Mouse (Mus musculus): ENCODE results near the gene Negr1. TPM values are rescaled to one million over a fixed set of nuclear protein-coding genes. Genes with fewer than 3 reads are reported as not detected.

Negr1 gene
- polyA plus RNA-seq, 1 experiment from 2014 or later = 79.2 TPM

DNA sequence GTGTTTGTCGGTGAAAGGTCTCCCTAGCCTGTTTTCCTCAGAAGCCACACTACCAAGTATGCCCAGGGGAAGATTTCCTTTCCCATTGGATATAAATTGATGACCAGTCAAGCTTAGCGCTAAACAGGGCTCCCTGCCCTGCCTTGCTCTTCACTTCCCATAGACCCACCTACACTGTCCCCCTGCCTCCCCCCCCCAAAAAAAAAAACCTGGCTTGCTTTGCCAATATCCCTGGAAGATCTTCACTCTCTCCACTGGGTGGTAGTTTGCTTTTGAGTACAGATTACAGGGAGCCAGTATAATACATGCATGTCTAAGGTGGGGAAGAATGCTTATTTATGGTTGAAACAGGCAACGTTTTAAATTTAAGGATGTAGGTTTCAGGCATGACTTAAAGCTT lies 1.8 kb downstream of the Negr1 start:
- peak overlapping the region; percentile 99 for H3K27ac ChIP-seq (ENCODE audit: low read length)
- peaks cover 19% of the 10 kb centered on the region for H3K4me1 ChIP-seq (ENCODE audit: control insufficient read depth, insufficient read depth, low read length)
- H3K4me2 ChIP-seq (ENCODE audit: low read length) = peak overlapping the region; percentile 72
- no peaks in the 10 kb centered on the region for H3K9me3 ChIP-seq (replicated peaks; ENCODE audit: control insufficient read depth, low read length, poor library complexity, severe bottlenecking)
- no peaks in the 10 kb centered on the region for H3K36me3 ChIP-seq (ENCODE audit: control insufficient read depth, insufficient read depth, low read length)
- no peaks in the 10 kb centered on the region for H3K27me3 ChIP-seq (ENCODE audit: control insufficient read depth, insufficient read depth, low read depth, low read length)
- peak overlapping the region; percentile 68 for H3K4me3 ChIP-seq (ENCODE audit: low read depth, low read length)
- no peak for ATAC-seq
- 6% methylated on average over 3 of the region's 3 CpGs for WGBS
- H3K9ac ChIP-seq (ENCODE audit: low read depth, low read length) = peak overlapping the region; percentile 93

GRCm38 (mm10) chr3:156573465-156573864 lies 11.9 kb downstream of the Negr1 start:
- H3K9ac ChIP-seq (ENCODE audit: low read depth, low read length) = no peak overlapping the region
- no peaks in the 10 kb centered on the region for H3K27me3 ChIP-seq (ENCODE audit: control insufficient read depth, insufficient read depth, low read depth, low read length)
- peaks cover 3% of the 10 kb centered on the region; the same call in 1 of the 2 replicates for H3K4me1 ChIP-seq (ENCODE audit: control insufficient read depth, insufficient read depth, low read length)
- H3K27ac ChIP-seq (ENCODE audit: low read length) = no peak overlapping the region
- 43% methylated on average over 2 of the region's 2 CpGs for whole genome bisulfite sequencing
- no peak for ATAC-seq
- H3K4me3 ChIP-seq (ENCODE audit: low read depth, low read length) = no peak overlapping the region
- H3K36me3 ChIP-seq (ENCODE audit: control insufficient read depth, insufficient read depth, low read length) = 0 out of 2 replicates have a peak, but pooled peaks cover 3% of the 10 kb centered on the region
- H3K9me3 ChIP-seq (replicated peaks; ENCODE audit: control insufficient read depth, low read length, poor library complexity, severe bottlenecking) = no peaks in the 10 kb centered on the region
- H3K4me2 ChIP-seq (ENCODE audit: low read length) = no peak overlapping the region

DNA sequence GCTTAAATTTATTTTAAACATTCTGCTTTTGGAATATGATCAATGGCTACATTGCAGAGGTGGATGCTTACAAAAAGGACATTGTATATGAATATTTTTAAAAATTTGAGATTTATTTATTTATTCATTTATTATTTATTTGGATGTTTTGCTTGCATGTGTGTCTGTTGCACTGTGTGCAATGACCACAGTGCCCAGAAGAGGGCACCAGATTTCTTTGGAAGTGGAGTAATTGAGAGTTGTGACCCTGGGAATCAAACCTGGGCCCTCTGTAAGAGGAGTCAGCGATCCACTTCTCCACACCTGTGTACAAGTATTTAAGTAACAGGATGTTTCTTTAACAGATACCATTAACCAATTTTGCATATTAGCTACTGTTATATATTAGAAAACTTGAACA lies 14.7 kb downstream of the Negr1 start:
- H3K4me2 ChIP-seq (ENCODE audit: low read length) = no peak overlapping the region
- no peak overlapping the region for H3K27ac ChIP-seq (ENCODE audit: low read length)
- peaks cover 3% of the 10 kb centered on the region; the same call in 1 of the 2 replicates for H3K4me1 ChIP-seq (ENCODE audit: control insufficient read depth, insufficient read depth, low read length)
- no peak for ATAC-seq
- no peaks in the 10 kb centered on the region for H3K27me3 ChIP-seq (ENCODE audit: control insufficient read depth, insufficient read depth, low read depth, low read length)
- no peak overlapping the region for H3K4me3 ChIP-seq (ENCODE audit: low read depth, low read length)
- H3K9ac ChIP-seq (ENCODE audit: low read depth, low read length) = no peak overlapping the region
- no peaks in the 10 kb centered on the region for H3K36me3 ChIP-seq (ENCODE audit: control insufficient read depth, insufficient read depth, low read length)
- WGBS = 83% methylated on average over 1 of the region's 1 CpGs
- no peaks in the 10 kb centered on the region for H3K9me3 ChIP-seq (replicated peaks; ENCODE audit: control insufficient read depth, low read length, poor library complexity, severe bottlenecking)

DNA sequence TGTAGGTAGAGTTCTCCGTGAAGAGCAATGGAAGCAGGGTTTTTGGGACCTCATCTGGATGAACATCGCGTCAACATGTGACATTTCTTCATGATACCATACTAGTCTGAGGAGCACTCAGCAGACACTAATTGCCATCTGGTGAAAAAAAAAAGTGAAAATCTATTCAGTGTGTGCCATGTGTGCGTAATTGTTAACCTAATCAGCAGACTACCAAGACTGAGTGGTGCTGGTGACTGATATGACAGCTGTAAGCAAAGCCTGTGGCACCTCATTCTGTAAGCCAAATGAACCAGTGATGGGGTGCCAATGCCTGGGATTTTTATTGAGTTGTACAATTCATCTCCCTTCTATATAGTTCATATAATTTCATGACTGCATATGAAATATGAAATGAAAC lies 29.0 kb downstream of the Negr1 start:
- no peak overlapping the region for H3K27ac ChIP-seq (ENCODE audit: low read length)
- no peaks in the 10 kb centered on the region for H3K9me3 ChIP-seq (replicated peaks; ENCODE audit: control insufficient read depth, low read length, poor library complexity, severe bottlenecking)

GRCm38 (mm10) chr3:156591125-156591524 lies 29.5 kb downstream of the Negr1 start:
- Histone ChIP-seq H3K27ac (ENCODE audit: low read length) (no peak overlapping the region), H3K27me3 (ENCODE audit: control insufficient read depth, insufficient read depth, low read depth, low read length) (no peaks in the 10 kb centered on the region), H3K9ac (ENCODE audit: low read depth, low read length) (no peak overlapping the region), H3K4me2 (ENCODE audit: low read length) (no peak overlapping the region), H3K4me1 (ENCODE audit: control insufficient read depth, insufficient read depth, low read length) (peaks cover 4% of the 10 kb centered on the region; the same call in 1 of the 2 replicates), H3K36me3 (ENCODE audit: control insufficient read depth, insufficient read depth, low read length) (no peaks in the 10 kb centered on the region), H3K9me3 (replicated peaks; ENCODE audit: control insufficient read depth, low read length, poor library complexity, severe bottlenecking) (no peaks in the 10 kb centered on the region), H3K4me3 (ENCODE audit: low read depth, low read length) (no peak overlapping the region)
- no peak for ATAC-seq
- 83% methylated on average over 2 of the region's 2 CpGs for WGBS

More for the DNA sequence above, 29.0 kb downstream of the Negr1 start:
- H3K9ac ChIP-seq (ENCODE audit: low read depth, low read length) = no peak overlapping the region
- ATAC-seq = no peak
- H3K27me3 ChIP-seq (ENCODE audit: control insufficient read depth, insufficient read depth, low read depth, low read length) = no peaks in the 10 kb centered on the region
- no peaks in the 10 kb centered on the region for H3K36me3 ChIP-seq (ENCODE audit: control insufficient read depth, insufficient read depth, low read length)
- WGBS = 91% methylated on average over 4 of the region's 4 CpGs
- H3K4me1 ChIP-seq (ENCODE audit: control insufficient read depth, insufficient read depth, low read length) = peaks cover 4% of the 10 kb centered on the region; the same call in 1 of the 2 replicates
- H3K4me3 ChIP-seq (ENCODE audit: low read depth, low read length) = no peak overlapping the region
- no peak overlapping the region for H3K4me2 ChIP-seq (ENCODE audit: low read length)

GRCm38 (mm10) chr3:156606846-156607245 lies 45.3 kb downstream of the Negr1 start:
- Histone ChIP-seq H3K27ac (ENCODE audit: low read length) (no peak overlapping the region), H3K9ac (ENCODE audit: low read depth, low read length) (no peak overlapping the region), H3K27me3 (ENCODE audit: control insufficient read depth, insufficient read depth, low read depth, low read length) (no peaks in the 10 kb centered on the region), H3K9me3 (replicated peaks; ENCODE audit: control insufficient read depth, low read length, poor library complexity, severe bottlenecking) (no peaks in the 10 kb centered on the region), H3K4me3 (ENCODE audit: low read depth, low read length) (no peak overlapping the region), H3K4me2 (ENCODE audit: low read length) (no peak overlapping the region), H3K4me1 (ENCODE audit: control insufficient read depth, insufficient read depth, low read length) (no peaks in the 10 kb centered on the region), H3K36me3 (ENCODE audit: control insufficient read depth, insufficient read depth, low read length) (0 out of 2 replicates have a peak, but pooled peaks cover 2% of the 10 kb centered on the region)
- WGBS = 82% methylated on average over 3 of the region's 3 CpGs
- ATAC-seq = no peak

DNA sequence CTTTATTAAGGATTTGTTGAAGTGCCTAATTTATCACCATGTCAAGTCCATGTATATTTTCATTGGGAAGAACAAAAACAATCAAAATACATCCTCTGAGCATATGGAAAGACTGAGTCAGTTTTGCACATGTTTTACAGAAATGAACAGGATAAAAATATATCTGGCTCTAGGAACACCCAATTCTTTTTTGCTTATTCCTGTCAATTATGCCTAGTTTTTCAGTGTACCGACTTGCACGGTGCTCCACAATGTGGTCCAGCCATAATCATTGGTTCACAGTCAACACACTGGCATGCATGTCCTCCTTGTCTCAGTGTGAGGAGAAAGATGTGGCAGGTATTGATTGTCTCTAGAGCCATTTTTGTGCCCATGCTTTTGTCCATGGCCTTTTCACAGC lies 58.3 kb downstream of the Negr1 start:
- no peak for ATAC-seq
- Histone ChIP-seq H3K36me3 (ENCODE audit: control insufficient read depth, insufficient read depth, low read length) (no peaks in the 10 kb centered on the region), H3K4me1 (ENCODE audit: control insufficient read depth, insufficient read depth, low read length) (no peaks in the 10 kb centered on the region), H3K27me3 (ENCODE audit: control insufficient read depth, insufficient read depth, low read depth, low read length) (no peaks in the 10 kb centered on the region), H3K9me3 (replicated peaks; ENCODE audit: control insufficient read depth, low read length, poor library complexity, severe bottlenecking) (no peaks in the 10 kb centered on the region), H3K4me3 (ENCODE audit: low read depth, low read length) (no peak overlapping the region), H3K27ac (ENCODE audit: low read length) (no peak overlapping the region), H3K4me2 (ENCODE audit: low read length) (no peak overlapping the region), H3K9ac (ENCODE audit: low read depth, low read length) (no peak overlapping the region)
- 94% methylated on average over 2 of the region's 2 CpGs for WGBS

GRCm38 (mm10) chr3:156628594-156628993 lies 67.0 kb downstream of the Negr1 start:
- H3K4me3 ChIP-seq (ENCODE audit: low read depth, low read length) = no peak overlapping the region
- no peaks in the 10 kb centered on the region for H3K27me3 ChIP-seq (ENCODE audit: control insufficient read depth, insufficient read depth, low read depth, low read length)
- H3K4me1 ChIP-seq (ENCODE audit: control insufficient read depth, insufficient read depth, low read length) = no peaks in the 10 kb centered on the region
- H3K9me3 ChIP-seq (replicated peaks; ENCODE audit: control insufficient read depth, low read length, poor library complexity, severe bottlenecking) = no peaks in the 10 kb centered on the region
- 31% methylated on average over 2 of the region's 2 CpGs for WGBS
- no peak overlapping the region for H3K4me2 ChIP-seq (ENCODE audit: low read length)
- H3K36me3 ChIP-seq (ENCODE audit: control insufficient read depth, insufficient read depth, low read length) = no peaks in the 10 kb centered on the region
- H3K9ac ChIP-seq (ENCODE audit: low read depth, low read length) = no peak overlapping the region
- no peak overlapping the region for H3K27ac ChIP-seq (ENCODE audit: low read length)
- ATAC-seq = no peak

DNA sequence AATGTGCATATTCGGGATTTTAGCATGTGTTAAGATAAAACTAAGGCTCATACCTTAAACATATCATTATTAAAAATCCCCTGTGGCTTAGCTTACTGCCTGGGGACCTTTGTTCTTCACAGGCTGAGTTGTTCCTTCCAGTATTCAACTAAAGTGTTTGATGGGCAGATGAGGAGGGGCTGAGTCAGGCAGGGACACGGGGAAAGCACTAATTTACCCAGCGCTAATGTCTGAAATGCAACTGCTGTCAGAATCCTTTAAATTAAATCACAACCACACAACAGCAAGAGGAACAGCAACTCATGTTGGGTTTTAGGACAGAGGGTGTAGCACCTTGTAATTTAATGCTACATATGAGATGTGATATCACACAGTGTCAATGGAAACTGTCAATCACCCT lies 71.3 kb downstream of the Negr1 start:
- Histone ChIP-seq H3K36me3 (ENCODE audit: control insufficient read depth, insufficient read depth, low read length) (no peaks in the 10 kb centered on the region), H3K4me2 (ENCODE audit: low read length) (no peak overlapping the region), H3K4me3 (ENCODE audit: low read depth, low read length) (no peak overlapping the region), H3K9ac (ENCODE audit: low read depth, low read length) (no peak overlapping the region), H3K4me1 (ENCODE audit: control insufficient read depth, insufficient read depth, low read length) (no peaks in the 10 kb centered on the region), H3K27ac (ENCODE audit: low read length) (no peak overlapping the region), H3K27me3 (ENCODE audit: control insufficient read depth, insufficient read depth, low read depth, low read length) (no peaks in the 10 kb centered on the region), H3K9me3 (replicated peaks; ENCODE audit: control insufficient read depth, low read length, poor library complexity, severe bottlenecking) (no peaks in the 10 kb centered on the region)
- 24% methylated on average over 3 of the region's 3 CpGs for WGBS
- no peak for ATAC-seq
